Mouse (Mus musculus): Measurements from ENCODE around the gene Sema3a.

Sema3a gene

GRCm38 (mm10) chr5:13125241-13125692 is at the start of gene Sema3a:
TSS of gene Sema3a (plus strand) at chr5:13125414.
- DNase-seq, result no peak

DNA sequence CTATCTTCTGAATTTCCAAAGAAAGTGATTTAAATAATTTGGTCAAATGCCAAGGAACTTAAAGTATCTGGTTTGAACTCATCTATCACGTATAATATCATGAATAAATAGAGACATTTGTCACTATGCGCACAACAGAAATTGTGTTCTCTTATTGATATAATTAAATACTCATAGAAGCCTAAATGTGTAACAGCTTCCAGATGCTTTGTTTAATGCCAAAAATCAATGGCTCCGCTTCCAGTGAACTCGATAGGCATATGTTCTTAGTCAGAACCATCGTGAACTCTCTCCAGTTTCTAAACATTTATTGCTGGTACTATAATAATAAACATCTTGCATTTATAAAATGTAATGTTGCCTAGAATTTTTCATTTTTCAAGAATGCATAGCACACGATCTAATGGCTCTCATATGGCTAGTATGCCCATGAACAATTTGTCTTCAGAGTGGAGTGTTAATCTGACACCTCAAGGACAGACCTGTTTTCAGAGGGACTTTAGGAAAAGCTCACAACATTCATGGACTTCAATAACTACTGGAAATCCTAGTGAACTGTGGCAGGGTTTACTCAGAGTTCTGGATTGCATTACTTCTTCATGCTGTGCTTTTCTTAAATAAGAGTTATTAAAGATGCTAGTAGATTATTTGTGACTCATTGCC is 40.3 kb upstream of the Sema3a start:
- no peak for DNase-seq

- no peak for DNase-seq
These were observed 34.8 kb upstream of the Sema3a start for GRCm38 (mm10) chr5:13090431-13090830.

- DNase-seq, result no peak
These were observed 15.7 kb upstream of the Sema3a start for GRCm38 (mm10) chr5:13109522-13109921.

DNA sequence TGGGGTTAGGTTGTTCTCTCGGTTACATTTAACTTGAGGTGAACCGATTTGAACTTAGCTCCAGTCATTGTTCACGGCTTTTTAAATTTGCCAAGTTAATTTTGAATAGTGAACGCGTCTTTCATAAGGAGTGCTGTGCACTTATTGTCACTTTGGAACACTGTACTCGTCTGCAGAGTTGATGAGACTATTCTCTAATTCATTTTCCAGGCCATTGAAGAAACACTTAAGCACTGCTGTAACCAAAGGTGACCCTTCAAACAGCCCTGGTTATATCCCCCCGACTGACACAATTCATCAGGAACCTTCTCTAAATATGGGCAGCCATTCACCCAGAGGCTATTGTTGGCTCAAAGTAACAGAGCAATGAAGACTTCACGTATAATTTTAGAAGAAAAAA is 8.0 kb upstream of the Sema3a start:
- no peak for DNase-seq

- DNase-seq, result no peak
These were observed 543 bp downstream of the Sema3a start for GRCm38 (mm10) chr5:13125757-13126156.

DNA sequence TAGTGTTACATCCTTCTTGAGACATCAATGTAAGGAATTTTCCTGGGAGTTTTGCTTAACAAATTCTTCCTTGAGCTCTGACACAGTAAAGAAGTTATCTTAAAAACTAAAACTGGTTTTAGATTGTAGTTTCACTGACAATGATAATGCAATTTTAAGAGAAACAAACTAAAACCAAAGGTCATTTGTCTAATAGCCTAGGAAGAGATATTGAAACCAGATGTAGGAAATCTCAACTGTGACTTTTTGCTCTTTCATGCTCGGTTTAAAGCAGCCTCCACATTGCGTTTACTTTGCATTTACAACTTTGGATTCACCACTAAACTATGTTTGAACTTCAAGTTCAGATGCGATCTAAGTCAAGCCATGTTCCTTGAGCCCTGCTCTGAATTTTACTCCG is 982 bp downstream of the Sema3a start:
- DNase-seq, result no peak

- no peak for DNase-seq
These were observed 1.9 kb downstream of the Sema3a start for GRCm38 (mm10) chr5:13127121-13127520.

DNA sequence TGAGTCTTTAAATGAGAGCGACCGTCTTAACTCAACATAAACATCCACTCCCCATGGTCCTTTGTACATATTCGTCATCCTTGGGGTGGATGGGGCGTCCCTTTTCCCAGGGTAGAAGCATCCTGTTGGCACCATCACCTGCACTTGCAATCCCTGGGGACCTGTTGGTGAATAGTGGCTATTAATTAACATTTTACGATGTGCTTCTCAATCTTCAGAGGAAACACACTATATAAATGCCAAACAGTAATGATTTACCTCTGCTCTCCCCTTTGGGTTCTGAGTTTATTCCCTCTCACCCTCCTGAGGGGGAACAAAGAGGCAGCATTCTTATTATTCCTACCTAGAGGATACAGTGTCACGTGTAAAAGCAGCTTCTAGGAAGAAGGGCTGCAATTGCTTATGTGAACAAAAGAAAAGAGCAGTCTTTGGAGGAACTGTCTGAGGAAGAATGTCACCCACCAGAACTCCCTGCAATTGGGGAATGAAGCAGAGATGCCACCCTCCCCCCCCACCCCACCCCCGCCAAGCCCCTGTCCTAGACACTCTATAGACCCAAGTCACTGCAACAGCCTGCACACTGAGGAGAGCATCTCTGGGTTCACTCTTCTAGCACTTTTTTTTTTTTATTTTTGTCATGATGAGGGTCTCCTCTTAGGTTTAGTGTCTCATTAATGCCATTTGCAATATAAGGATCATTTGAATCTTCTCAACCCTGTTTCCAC is 19.7 kb downstream of the Sema3a start:
- no peak for DNase-seq

DNA sequence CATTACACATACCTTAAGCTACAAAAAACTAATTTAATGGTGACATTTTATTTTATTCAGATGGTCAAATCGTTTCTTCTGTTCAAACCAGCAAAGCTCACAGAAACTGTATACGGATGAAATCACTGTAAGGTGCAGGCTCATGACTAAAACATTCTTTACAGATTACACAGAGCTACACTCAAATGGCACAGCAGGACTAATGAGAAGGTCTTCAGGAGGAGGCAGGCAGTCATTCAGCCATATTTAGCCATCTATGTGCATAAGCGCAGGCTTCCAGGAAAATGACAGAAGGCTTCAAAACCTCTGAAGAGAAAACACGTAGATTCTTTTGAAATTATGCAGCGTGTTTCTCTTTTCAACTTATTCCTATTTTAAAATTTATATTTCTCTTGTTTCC is 24.7 kb downstream of the Sema3a start:
- DNase-seq, result no peak

- no peak for DNase-seq
These were observed 25.8 kb downstream of the Sema3a start for GRCm38 (mm10) chr5:13151002-13151401.

GRCm38 (mm10) chr5:13157761-13158612 is 32.8 kb downstream of the Sema3a start:
- no peak for DNase-seq

GRCm38 (mm10) chr5:13182186-13182585 is 57.0 kb downstream of the Sema3a start:
- no peak for DNase-seq

GRCm38 (mm10) chr5:13197886-13198285 is 72.7 kb downstream of the Sema3a start:
- no peak for DNase-seq

DNA sequence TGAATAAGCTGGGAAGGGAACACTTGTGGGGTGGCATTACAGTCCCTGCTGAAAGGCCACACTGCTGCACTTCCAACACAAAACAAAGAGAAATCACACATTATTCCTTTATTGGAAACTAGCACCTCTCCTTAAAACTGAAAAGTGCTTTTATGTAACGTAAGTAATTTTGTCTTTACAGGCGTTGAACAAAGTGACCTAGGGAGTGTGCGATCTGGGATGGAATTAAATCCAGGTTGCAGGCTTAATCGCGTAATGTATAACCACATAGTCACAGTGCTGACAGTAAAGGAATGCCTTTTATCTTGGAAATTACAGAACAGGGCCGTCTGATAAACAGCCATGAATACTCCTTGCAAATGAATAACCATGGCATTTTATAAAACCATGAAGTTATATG is 74.5 kb downstream of the Sema3a start:
- DNase-seq, result no peak

DNA sequence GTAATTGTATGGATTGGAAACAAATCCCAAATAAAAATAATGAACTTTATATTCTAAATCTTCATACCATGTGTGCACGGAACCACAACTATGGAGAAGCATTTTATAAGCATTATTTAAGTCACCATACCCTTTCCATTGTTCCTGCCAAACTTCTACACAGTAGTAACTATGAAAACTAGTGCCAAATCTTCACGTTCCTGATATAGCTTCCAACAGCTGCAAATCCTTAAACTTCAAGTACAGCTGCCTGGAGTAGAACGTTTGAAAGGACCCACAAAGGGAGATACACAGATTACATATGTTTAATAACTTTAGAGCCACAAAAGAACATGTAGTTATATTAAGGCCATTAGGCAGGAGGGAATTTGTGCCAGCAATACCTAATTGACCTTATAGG is 130.1 kb downstream of the Sema3a start:
- no peak for DNase-seq

GRCm38 (mm10) chr5:13256321-13256720 is 131.1 kb downstream of the Sema3a start:
- no peak for DNase-seq

- no peak for DNase-seq
These were observed 137.9 kb downstream of the Sema3a start for GRCm38 (mm10) chr5:13263087-13263486.

DNA sequence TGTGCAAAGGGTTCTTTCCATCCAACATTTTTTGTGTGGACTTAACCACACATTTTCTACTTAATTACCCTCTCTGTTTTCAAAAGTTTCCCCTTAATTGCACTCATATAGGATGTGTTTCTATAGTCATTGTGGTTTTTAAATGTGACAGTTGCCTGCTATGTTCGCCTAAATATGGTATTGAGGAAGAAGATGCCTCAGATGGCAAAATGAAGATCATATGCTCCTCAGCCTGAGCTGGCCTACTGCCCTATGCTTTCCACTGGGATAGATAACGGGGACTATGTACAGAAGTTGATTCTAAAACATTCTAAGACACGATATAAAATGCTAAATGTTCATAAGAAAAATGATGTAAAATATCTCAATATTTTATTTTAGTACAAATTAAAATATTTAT is 138.3 kb downstream of the Sema3a start:
- no peak for DNase-seq

GRCm38 (mm10) chr5:13312667-13313066 is 187.5 kb downstream of the Sema3a start:
- DNase-seq, result no peak

DNA sequence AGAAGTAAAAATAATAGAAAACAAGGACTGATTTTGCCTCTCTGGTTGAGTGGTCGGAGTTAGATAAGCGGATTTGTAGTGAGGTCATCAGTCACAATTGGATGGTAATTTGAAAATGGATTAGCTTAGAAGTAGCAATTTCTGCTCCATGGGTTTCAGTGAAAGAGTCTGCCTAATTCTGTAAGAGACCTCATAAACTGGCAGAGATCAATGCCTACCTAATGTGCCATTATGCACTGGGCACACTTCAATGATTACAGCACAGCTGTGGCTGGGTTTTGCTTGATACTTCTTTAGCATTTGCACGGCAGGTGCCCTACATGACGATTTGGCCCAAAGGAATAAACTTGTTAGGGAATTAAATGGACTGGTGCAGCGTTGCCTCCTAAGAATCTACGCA is 188.8 kb downstream of the Sema3a start:
- DNase-seq, result no peak

DNA sequence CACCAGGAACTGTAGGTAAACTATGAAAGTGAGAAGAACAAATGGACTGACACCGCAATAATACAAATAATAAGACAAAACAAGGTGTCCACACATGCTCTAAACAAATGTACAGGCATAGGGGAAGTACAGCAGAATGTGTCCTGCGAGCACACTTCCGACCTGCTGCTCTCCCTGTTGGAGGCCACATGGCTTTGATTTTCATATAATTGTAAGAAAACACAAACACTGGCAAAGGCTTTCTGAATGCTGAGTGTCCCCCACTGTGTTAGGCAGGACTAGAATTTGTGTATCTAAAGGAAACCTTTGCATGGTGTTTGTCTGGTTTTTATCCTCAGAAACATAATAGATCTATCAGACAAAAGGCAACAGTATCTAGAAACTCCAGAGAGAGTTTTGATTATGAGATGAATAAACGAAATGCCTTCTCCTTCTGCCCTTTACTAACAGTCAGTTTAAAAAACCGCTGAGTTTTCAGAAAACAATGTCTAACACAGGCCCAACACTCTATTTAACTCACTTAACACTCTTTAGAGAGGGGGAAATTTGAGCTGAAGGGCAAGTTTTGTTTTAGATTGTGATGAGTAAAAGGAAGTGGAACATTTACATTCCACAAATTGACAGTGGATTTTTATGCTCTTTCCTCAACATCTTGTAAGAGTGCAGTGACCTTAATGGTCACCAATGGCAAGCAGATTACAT is 193.7 kb downstream of the Sema3a start:
- DNase-seq, result no peak

DNA sequence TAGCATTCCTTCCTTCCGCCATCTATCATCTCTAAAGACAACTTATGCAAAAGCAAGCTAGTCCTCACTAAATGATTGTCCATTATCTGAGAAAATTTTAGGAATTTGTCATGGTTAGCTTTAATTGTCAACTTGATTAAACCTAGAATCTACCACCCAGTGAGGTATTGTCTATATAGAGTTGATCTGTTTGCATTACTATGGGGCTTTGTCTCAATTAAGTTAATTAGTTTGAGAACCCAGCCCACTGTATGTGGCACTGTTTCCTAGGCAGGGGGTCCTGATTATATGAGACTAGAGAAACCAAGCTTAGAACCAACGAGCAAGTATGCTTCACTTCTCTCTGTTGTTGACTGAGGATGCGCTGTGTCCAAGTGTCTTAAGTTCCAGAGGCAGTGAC is 194.9 kb downstream of the Sema3a start:
- DNase-seq, result no peak
